Mouse (Mus musculus): Measurements from ENCODE around the gene Wasl.

DNA sequence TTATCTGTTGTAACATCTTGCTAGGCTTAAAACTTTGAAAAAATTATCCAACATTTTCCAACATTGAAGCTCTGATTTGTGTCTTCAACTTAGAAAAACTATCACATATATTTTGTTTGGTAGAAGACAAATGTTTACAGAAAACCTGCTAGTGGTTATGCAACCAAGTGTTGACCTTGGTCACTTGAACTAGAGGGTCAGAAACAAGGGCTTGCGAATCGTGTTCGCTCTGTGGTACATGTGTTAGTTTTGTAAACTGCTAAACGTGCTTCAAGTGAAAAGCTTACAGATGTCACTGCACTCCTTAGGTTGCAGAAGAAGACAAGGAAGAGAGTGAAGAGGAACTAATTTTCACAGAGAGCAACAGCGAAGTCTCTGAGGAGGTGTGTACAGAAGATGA is 61.8 kb downstream of the Wasl start:
- TF ChIP-seq CTCF (conservative IDR thresholded peaks at IDR 0.05; ENCODE audit: low read length) (no peak), NANOG (IDR thresholded peaks at IDR 0.05; ENCODE audit: borderline replicate concordance, low read length) (no peak)

Data from E14TG2a.4 (cell line).